Mouse (Mus musculus) hindbrain, postnatal 0 days (tissue): Measurements from ENCODE around the gene Grap2. TPM values are rescaled to one million over a fixed set of nuclear protein-coding genes. Genes with fewer than 3 reads are reported as not detected.

Source experiments
- ATAC-seq: fragments of 200-750 bp; cut with Nextera tagmentation; 2 replicates; pipeline ENCODE4 v1.8.0; 2017; ENCODE audit warnings: mild to moderate bottlenecking, moderate TSS enrichment, moderate library complexity
- DNase-seq: peaks from one replicate; pipeline ENCODE4 v3.0.0-alpha.2; 2015; ENCODE audit warnings: low spot score
- H3K27ac ChIP-seq: fragments of 300-500 bp; sonication (generic); 2 replicates; pipeline ENCODE4 v1.5.1; 2014; ENCODE audit warnings: mild to moderate bottlenecking
- H3K27me3 ChIP-seq: fragments of 300-500 bp; sonication (generic); 2 replicates; pipeline ENCODE4 v1.6.1; 2014; ENCODE audit warnings: low read length, mixed read lengths; ENCODE audit not compliant: insufficient read depth
- H3K36me3 ChIP-seq: fragments of 300-500 bp; sonication (generic); 2 replicates; pipeline ENCODE4 v1.6.1; 2014; ENCODE audit warnings: low read length, mixed read lengths; ENCODE audit not compliant: insufficient read depth
- H3K4me1 ChIP-seq: fragments of 300-500 bp; sonication (generic); 2 replicates; pipeline ENCODE4 v1.6.1; 2014; ENCODE audit warnings: antibody characterized with exemption, low read length, mixed read lengths; ENCODE audit not compliant: insufficient read depth
- H3K4me2 ChIP-seq: fragments of 300-500 bp; sonication (generic); 2 replicates; pipeline ENCODE4 v1.6.1; 2014; ENCODE audit warnings: low read depth, mild to moderate bottlenecking, low read length, moderate library complexity, mixed read lengths
- H3K4me3 ChIP-seq: fragments of 300-500 bp; sonication (generic); 2 replicates; pipeline ENCODE4 v1.5.1; 2014; ENCODE audit warnings: low read length
- H3K9ac ChIP-seq: fragments of 300-500 bp; sonication (generic); replicated peaks from 2 replicates; pipeline ENCODE4 v1.6.1; 2014; ENCODE audit warnings: mild to moderate bottlenecking, low read length, moderate library complexity, mixed read lengths
- H3K9me3 ChIP-seq: fragments of 300-500 bp; sonication (generic); 2 replicates; pipeline ENCODE4 v1.6.1; 2016; ENCODE audit warnings: low read length, mixed read lengths
- CTCF ChIP-seq: IDR thresholded peaks from 2 replicates; pipeline ENCODE4 v1.5.1; 2016; ENCODE audit warnings: antibody characterized with exemption, control low read depth, low read depth
- WGBS: fragments of 180-500 bp; shearing (Covaris S2); extraction: QIAGEN DNeasy Blood & Tissue Kit; methylation state at CpG from one replicate; pipeline ENCODE4 v1.1.7; 2014; 5-methylcytosine and 5-hydroxymethylcytosine counted together
- polyA plus RNA-seq: library from polyadenylated mRNA; unstranded; fragments of >200 nt; fragmentation: Nextera tagmentation; extraction: Ambion mirVana; gene quantifications from 2 replicates; pipeline ENCODE4 v1.2.1, GENCODE M21; 2015
- total RNA-seq: library from RNA; depleted of rRNA; stranded (reverse); fragments of >200 nt; gene quantifications from 2 replicates; pipeline ENCODE4 v1.2.3, GENCODE M21; 2014

The Grap2 gene
- total and polyA plus RNA-seq, 2 experiments from 2014 or later = 0.05 to 0.11 TPM

DNA sequence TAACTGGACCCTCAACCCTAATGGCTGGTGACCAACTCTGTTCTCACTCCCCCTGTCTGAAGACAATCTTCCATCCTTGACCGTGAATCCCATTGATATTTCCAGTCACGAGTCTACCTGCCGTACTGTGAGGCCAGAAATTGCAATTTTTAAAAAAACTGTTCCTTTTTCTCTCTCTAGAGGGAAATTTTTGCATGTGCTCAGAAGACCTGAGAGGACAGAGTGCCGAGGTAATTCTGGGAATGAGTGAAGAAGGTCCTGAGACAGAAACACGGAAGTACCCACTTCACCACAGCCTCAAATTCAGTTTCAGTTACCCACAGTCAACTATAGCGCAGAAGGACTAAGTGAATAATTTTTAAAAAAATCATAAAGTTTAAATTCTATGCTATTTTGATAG is 5.7 kb upstream of the Grap2 start:
- ATAC-seq = no peak
- 96% methylated on average over 6 of the region's 6 CpGs for WGBS
- no peak overlapping the region for H3K4me3 ChIP-seq

DNA sequence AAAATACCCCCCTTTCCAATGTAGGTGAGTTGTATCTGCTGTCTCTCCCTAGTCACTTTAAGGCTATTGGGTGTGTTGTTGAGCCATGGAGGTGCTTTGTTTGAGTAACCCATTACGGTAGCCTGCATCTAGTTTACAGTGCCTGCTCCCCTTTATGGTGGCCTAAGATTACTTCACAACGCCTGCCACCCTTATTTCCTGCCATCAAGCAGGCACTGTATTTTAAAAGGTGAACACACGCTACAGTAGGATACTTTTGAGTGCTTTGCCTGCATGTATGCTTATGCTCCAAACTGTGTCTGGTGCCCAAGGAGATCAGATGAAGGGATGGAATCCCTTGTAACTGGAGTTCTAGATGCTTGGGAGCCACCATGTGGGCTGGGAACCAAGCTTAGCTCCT is 5.3 kb upstream of the Grap2 start:
- no peak for TF ChIP-seq CTCF
- Histone ChIP-seq H3K4me1 (no peaks in the 10 kb centered on the region), H3K9ac (no peak overlapping the region), H3K9me3 (no peaks in the 10 kb centered on the region), H3K36me3 (no peaks in the 10 kb centered on the region), H3K4me3 (no peak overlapping the region), H3K27ac (no peak overlapping the region), H3K4me2 (no peak overlapping the region), H3K27me3 (no peaks in the 10 kb centered on the region)
- DNase-seq (no peak), ATAC-seq (no peak)
- WGBS = 92% methylated on average over 3 of the region's 3 CpGs

More for the DNA sequence above, 5.7 kb upstream of the Grap2 start:
- no peak overlapping the region for H3K27ac ChIP-seq
- no peaks in the 10 kb centered on the region for H3K27me3 ChIP-seq
- H3K36me3 ChIP-seq = no peaks in the 10 kb centered on the region
- H3K4me1 ChIP-seq = no peaks in the 10 kb centered on the region
- no peaks in the 10 kb centered on the region for H3K9me3 ChIP-seq
- DNase-seq = no peak
- TF ChIP-seq CTCF = no peak
- H3K9ac ChIP-seq = no peak overlapping the region
- no peak overlapping the region for H3K4me2 ChIP-seq

DNA sequence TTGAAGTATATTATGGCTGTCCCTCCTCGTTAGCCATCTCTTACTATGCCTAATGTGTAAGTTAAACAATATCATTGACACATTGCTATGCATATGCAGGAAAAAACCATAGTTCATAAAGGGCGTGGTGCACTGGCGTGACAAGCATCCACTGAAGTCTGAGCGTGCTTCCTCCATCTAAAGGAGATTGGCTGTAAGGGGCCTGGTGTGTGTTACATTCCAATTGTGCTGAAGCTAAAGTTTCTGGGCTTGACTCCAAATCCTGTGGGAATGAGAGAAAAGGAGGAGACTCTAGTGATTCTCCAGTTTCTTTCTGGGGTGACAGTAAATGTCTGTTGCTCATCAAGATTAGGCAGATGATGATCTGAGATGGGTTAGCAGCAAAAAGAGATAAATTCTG is 4.7 kb upstream of the Grap2 start:
- no peak overlapping the region for H3K9ac ChIP-seq
- 53% methylated on average over 4 of the region's 4 CpGs for WGBS

DNA sequence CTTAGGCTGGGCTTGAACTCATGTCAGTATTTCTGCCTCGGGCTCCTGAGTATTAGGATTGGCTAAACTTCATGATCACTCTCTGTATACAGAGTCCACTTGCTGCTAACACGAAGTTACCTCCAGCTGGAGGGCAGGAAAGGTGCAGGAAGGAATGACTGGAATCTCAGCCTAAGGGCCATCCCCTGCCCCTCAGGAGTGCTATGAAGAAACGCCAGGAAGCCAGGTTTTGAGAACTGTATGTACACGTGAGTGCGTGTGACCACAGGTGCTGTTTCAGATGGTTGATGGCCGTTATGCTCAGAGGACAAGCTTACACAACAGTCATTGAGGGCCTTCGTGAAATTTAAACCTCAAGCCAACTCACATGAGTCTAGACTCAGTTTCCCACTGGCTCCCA is 3.2 kb upstream of the Grap2 start:
- Histone ChIP-seq H3K4me3 (no peak overlapping the region), H3K4me2 (no peak overlapping the region), H3K9me3 (no peaks in the 10 kb centered on the region), H3K27ac (no peak overlapping the region), H3K36me3 (no peaks in the 10 kb centered on the region), H3K4me1 (no peaks in the 10 kb centered on the region), H3K27me3 (no peaks in the 10 kb centered on the region), H3K9ac (no peak overlapping the region)
- no peak for TF ChIP-seq CTCF
- no peak for DNase-seq
- WGBS = 84% methylated on average over 7 of the region's 7 CpGs
- ATAC-seq = no peak

More for the DNA sequence above, 4.7 kb upstream of the Grap2 start:
- no peak overlapping the region for H3K4me3 ChIP-seq
- no peaks in the 10 kb centered on the region for H3K27me3 ChIP-seq
- no peaks in the 10 kb centered on the region for H3K9me3 ChIP-seq
- no peak for TF ChIP-seq CTCF
- no peak for DNase-seq
- H3K36me3 ChIP-seq = no peaks in the 10 kb centered on the region
- H3K27ac ChIP-seq = no peak overlapping the region
- ATAC-seq = no peak
- no peaks in the 10 kb centered on the region for H3K4me1 ChIP-seq
- H3K4me2 ChIP-seq = no peak overlapping the region

DNA sequence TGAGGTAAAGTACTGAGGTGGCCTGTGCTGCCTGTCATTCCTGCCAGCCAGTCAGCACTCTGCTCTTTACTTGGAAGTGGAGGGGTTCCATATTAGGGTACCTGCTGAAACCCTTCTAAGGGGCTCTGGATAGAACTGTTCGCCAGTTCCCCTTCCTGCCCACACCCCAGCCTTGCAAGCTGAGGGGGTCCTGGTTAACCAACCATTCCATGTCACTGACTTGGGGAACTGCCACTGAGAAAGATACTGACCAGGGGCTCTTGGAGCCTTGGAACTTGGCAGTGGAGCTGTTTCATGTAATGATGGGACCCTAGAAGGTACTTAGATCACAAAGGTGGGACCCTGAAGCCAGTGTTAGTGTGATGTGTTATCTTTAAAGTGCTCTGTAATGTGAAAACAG is 2.2 kb upstream of the Grap2 start:
- no peak overlapping the region for H3K9ac ChIP-seq
- no peak for ATAC-seq
- no peak overlapping the region for H3K4me3 ChIP-seq
- no peaks in the 10 kb centered on the region for H3K9me3 ChIP-seq
- no peak for TF ChIP-seq CTCF
- no peak for DNase-seq
- H3K4me2 ChIP-seq = no peak overlapping the region
- H3K36me3 ChIP-seq = no peaks in the 10 kb centered on the region
- H3K27me3 ChIP-seq = no peaks in the 10 kb centered on the region
- no peaks in the 10 kb centered on the region for H3K4me1 ChIP-seq
- H3K27ac ChIP-seq = no peak overlapping the region
- 92% methylated on average over 1 of the region's 1 CpGs for WGBS

DNA sequence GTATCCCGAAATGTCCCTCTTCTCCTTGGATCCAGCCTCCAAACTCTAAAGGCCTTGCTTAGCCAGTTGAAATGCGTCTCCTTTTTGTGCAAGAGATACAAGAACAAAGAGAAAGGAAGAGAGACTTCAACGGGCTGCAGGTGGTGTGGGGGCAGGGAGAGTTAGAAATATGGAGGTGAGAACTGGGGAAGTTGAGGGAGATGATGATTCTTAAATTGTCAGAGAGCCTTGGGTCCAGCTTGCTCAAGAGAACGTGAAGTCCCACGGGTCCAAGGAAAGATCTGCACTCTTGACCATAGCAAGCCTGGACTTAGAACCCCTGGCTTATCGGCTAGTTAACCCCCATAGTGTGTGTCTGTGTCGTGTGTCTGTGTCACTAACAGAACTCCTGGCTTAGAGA is 783 bp upstream of the Grap2 start:
- no peak overlapping the region for H3K27ac ChIP-seq
- no peaks in the 10 kb centered on the region for H3K36me3 ChIP-seq
- no peak overlapping the region for H3K4me2 ChIP-seq
- ATAC-seq (no peak), DNase-seq (no peak)
- no peaks in the 10 kb centered on the region for H3K27me3 ChIP-seq
- no peak overlapping the region for H3K4me3 ChIP-seq
- no peaks in the 10 kb centered on the region for H3K4me1 ChIP-seq
- no peak for TF ChIP-seq CTCF
- H3K9ac ChIP-seq = no peak overlapping the region
- 71% methylated on average over 7 of the region's 7 CpGs for WGBS
- no peaks in the 10 kb centered on the region for H3K9me3 ChIP-seq

DNA sequence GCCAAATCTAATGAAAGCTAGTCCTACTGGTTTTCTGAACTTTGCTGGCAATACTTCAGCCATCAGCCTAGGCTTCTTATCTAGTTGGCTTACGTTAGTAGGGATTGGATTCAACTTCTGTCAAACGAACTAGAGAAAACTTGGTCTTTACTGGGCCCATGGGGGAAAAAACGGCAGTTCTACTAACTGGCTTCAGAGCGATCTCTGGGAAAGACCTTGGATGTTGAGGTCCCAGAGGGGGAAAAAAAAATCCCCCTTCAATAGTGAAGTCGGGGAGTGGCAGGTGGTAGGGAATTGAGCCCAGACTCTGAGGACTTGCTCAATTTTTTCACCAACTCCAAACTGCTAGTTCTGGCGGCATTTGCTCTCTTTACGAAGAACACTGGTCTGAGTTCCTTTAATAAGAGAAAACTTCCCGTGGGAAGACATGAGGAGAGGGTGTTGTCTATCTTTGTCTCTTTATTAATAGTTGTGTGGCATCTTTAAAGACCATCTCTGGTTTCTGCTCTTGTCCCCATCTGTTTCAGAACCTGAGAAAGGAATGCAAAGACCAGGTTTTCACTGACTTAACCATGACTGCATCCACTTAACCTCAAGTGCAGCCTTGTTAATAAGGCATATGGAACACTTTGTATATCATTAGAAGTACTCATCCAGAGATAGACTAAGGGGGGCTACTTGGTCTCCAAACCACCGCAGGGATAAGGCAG is 572 bp downstream of the Grap2 start:
- Histone ChIP-seq H3K36me3 (no peaks in the 10 kb centered on the region), H3K9ac (no peak overlapping the region), H3K4me1 (no peaks in the 10 kb centered on the region), H3K27ac (no peak overlapping the region), H3K27me3 (no peaks in the 10 kb centered on the region), H3K4me2 (no peak overlapping the region), H3K9me3 (no peaks in the 10 kb centered on the region), H3K4me3 (no peak overlapping the region)
- WGBS = 66% methylated on average over 9 of the region's 9 CpGs
- ATAC-seq (no peak), DNase-seq (no peak)
- TF ChIP-seq CTCF = no peak
